Mouse (Mus musculus) heart, adult 10 weeks (tissue): ENCODE results near the gene Utp18. TPM values are rescaled to one million over a fixed set of nuclear protein-coding genes. Genes with fewer than 3 reads are reported as not detected.

Experiments
- polyA plus RNA-seq: library from polyadenylated mRNA; stranded (reverse); fragments of 350-450 nt; fragmentation: Illumina TruSeq; extraction: RNeasy Lipid Tissue Mini Kit (QIAGEN cat#74804); gene quantifications from one replicate; pipeline ENCODE4 v1.2.3, GENCODE M21; 2014; ENCODE audit warnings: low read depth, low replicate concordance

Gene Utp18
- polyA plus RNA-seq, result 6.9 TPM

GRCm38 (mm10) chr11:93885572-93886410 is at the start of gene Utp18, which contains the start of gene Mbtd1:
Gene Utp18, minus strand, starts transcription at chr11:93885766.
Gene Mbtd1, plus strand, starts transcription at chr11:93885852.

Other genes starting within 250 kb of the Utp18 start
- gene Mbtd1, start 86 bp upstream of the Utp18 start, polyA plus RNA-seq, result 10.7 TPM
- 1,035 TPM for gene Nme2, start 70.5 kb upstream of the Utp18 start, polyA plus RNA-seq
- gene Gm20390, start 82.5 kb upstream of the Utp18 start, polyA plus RNA-seq, result 24.6 TPM
- 27.9 TPM for gene Nme1, start 82.8 kb upstream of the Utp18 start, polyA plus RNA-seq
- 83.2 TPM for gene Spag9, start 110.3 kb upstream of the Utp18 start, polyA plus RNA-seq